Mouse (Mus musculus) cerebellum, adult 11 months (tissue): Measurements from ENCODE around the gene C7.

ENCODE experiments used
- DNase-seq: peaks from one replicate; pipeline ENCODE4 v3.0.0; 2022

The C7 gene

DNA sequence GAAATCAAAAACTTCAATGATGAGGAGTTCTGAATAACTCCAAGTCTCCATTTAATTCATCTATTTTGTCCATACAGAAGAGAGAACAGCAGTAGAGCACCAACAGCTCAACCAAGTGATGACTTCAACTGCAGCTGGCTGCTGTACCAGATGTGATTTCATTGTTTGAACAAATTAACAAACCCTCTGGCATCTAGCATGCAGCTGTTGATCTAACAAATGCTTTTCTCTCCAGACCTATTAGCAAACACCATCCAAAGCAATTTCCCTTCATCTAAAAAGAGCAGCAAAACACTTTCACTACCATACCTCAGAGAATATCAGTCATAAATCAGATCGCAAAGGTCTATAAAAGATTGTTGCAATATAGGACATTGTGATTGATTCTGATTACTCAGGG lies 90.2 kb downstream of the C7 start:
- no peak for DNase-seq
